Mouse (Mus musculus): ENCODE measurements around the gene F3. TPM values are rescaled to one million over a fixed set of nuclear protein-coding genes. Genes with fewer than 3 reads are reported as not detected.

Gene F3
- total and polyA plus RNA-seq, 3 experiments: not detected

DNA sequence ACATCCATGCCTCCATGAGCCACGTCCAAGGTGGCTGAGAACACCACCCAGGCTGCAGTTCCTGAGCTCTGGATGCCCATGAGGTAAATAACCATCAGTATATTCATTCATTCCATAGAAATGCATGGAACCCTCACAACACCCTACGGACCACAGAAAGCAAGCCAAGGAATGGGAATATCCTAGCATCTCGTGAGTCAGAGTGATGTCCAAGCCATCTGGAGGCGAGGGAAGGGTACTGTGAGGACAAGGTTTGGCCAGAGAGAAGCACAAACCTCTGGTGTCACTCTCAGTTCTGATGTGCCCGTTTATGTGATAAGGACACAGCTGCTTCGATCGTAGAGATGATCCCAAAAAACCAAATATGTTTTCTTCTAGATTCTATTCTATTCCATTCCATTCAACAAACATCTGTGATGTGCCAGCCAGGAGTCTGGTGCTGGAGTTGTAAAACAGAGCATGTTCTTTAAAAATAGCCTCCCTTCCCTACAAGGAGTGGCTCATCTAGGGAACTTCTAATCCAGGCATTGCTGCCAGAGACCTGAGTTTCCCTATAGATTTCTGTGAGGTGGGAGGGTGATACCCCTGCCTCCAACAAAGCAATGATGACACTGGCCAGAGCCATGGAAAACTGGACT, 12.3 kb upstream of the F3 start:
- H3K4me1 ChIP-seq (ENCODE audit: control insufficient read depth in 1 of 2, insufficient read depth in 2 of 2, low read length in 2 of 2): no peaks in the 10 kb centered on the region
- no peak overlapping the region for H3K9ac ChIP-seq (ENCODE audit: control insufficient read depth, low read depth, low read length, poor library complexity, severe bottlenecking)
- no peaks in the 10 kb centered on the region for H3K79me2 ChIP-seq (ENCODE audit: control insufficient read depth, insufficient read depth, low read length, poor library complexity)
- DNase-seq (ENCODE audit: low read depth, low spot score): no peak
- peaks cover 4 to 12% of the 10 kb centered on the region in 2 experiments; a peak in 3 of 4 replicates for H3K27me3 ChIP-seq (ENCODE audit: control insufficient read depth in 1 of 2, insufficient read depth in 2 of 2, low read length in 2 of 2)
- H3K4me3 ChIP-seq (ENCODE audit: control insufficient read depth in 1 of 2, insufficient read depth in 1 of 2, low read depth in 2 of 2, low read length in 2 of 2): no peak overlapping the region
- no peaks in the 10 kb centered on the region for H3K36me3 ChIP-seq (ENCODE audit: control insufficient read depth in 1 of 2, insufficient read depth in 2 of 2, low read length in 2 of 2)
- TF ChIP-seq ETS1 (IDR thresholded peaks at IDR 0.05; ENCODE audit: low read depth, low read length) (no peak), MAX (IDR thresholded peaks at IDR 0.05; ENCODE audit: low read length) (no peak), CTCF (IDR thresholded peaks at IDR 0.05 in 2 of 3, conservative IDR thresholded peaks at IDR 0.05 in 1 of 3; ENCODE audit: control insufficient read depth in 1 of 3, insufficient read depth in 1 of 3, low read depth in 2 of 3, low read length in 3 of 3, poor library complexity in 1 of 3, severe bottlenecking in 1 of 3) (no peak), E2F4 (IDR thresholded peaks at IDR 0.05; ENCODE audit: borderline replicate concordance, low read depth, low read length) (no peak), NELFE (IDR thresholded peaks at IDR 0.05; ENCODE audit: low read depth, low read length) (no peak), CHD2 (IDR thresholded peaks at IDR 0.05; ENCODE audit: low read length) (no peak), POLR2A (IDR thresholded peaks at IDR 0.05; ENCODE audit: control insufficient read depth in 1 of 2, insufficient read depth in 1 of 2, low read depth in 1 of 2, low read length in 2 of 2, poor library complexity in 1 of 2) (no peak), KAT2A (conservative IDR thresholded peaks at IDR 0.05; ENCODE audit: low read depth, low read length) (no peak), NRF1 (IDR thresholded peaks at IDR 0.05; ENCODE audit: insufficient read depth, low read depth, low read length, poor library complexity, severe bottlenecking) (no peak), MAFK (IDR thresholded peaks at IDR 0.05; ENCODE audit: borderline replicate concordance, low read depth, low read length) (no peak), POLR2AphosphoS5 (IDR thresholded peaks at IDR 0.05; ENCODE audit: borderline replicate concordance, low read depth, low read length) (no peak), USF2 (IDR thresholded peaks at IDR 0.05; ENCODE audit: borderline replicate concordance in 1 of 2, insufficient read depth in 1 of 2, low read depth in 1 of 2, low read length in 2 of 2) (no peak), ZC3H11A (IDR thresholded peaks at IDR 0.05; ENCODE audit: low read depth, low read length) (no peak), MAZ (IDR thresholded peaks at IDR 0.05; ENCODE audit: low read depth, low read length) (no peak), UBTF (IDR thresholded peaks at IDR 0.05; ENCODE audit: borderline replicate concordance, insufficient read depth, low read depth, low read length) (no peak), POLR2AphosphoS2 (IDR thresholded peaks at IDR 0.05; ENCODE audit: low read length) (no peak)
- no peaks in the 10 kb centered on the region for H3K9me3 ChIP-seq (replicated peaks; ENCODE audit: insufficient read depth, low read length)
- H3K27ac ChIP-seq (ENCODE audit: control insufficient read depth, low read depth, low read length): no peak overlapping the region

DNA sequence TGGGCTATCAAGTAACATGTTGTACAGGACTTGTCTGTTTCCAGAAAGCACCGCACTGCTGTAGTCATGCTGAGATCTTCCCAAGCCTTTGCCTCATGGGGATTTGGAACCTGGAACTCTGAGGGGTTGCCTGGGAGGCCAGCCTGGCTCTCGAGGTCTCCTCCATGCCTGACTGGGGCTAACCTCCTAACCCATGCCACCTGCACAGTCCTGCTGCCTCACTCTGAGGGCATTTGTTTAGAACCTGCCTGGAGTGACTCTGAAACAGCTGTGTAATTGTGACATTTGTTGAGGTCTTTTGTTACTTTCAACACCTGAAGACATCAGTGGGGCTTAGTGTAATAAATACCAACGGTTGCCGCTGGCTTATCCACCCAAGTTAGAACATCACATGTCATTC, 11.1 kb upstream of the F3 start:
- Histone ChIP-seq H3K9ac (ENCODE audit: control insufficient read depth, low read depth, low read length, poor library complexity, severe bottlenecking) (no peak overlapping the region), H3K4me1 (ENCODE audit: control insufficient read depth in 1 of 2, insufficient read depth in 2 of 2, low read length in 2 of 2) (no peaks in the 10 kb centered on the region), H3K4me3 (ENCODE audit: control insufficient read depth in 1 of 2, insufficient read depth in 1 of 2, low read depth in 2 of 2, low read length in 2 of 2) (no peak overlapping the region), H3K27me3 (ENCODE audit: control insufficient read depth in 1 of 2, insufficient read depth in 2 of 2, low read length in 2 of 2) (peaks cover 4 to 12% of the 10 kb centered on the region in 2 experiments; a peak in 3 of 4 replicates), H3K27ac (ENCODE audit: control insufficient read depth, low read depth, low read length) (no peak overlapping the region), H3K9me3 (replicated peaks; ENCODE audit: insufficient read depth, low read length) (no peaks in the 10 kb centered on the region), H3K79me2 (ENCODE audit: control insufficient read depth, insufficient read depth, low read length, poor library complexity) (no peaks in the 10 kb centered on the region), H3K36me3 (ENCODE audit: control insufficient read depth in 1 of 2, insufficient read depth in 2 of 2, low read length in 2 of 2) (no peaks in the 10 kb centered on the region)
- DNase-seq (ENCODE audit: low read depth, low spot score): no peak
- no peak for TF ChIP-seq E2F4 (IDR thresholded peaks at IDR 0.05; ENCODE audit: borderline replicate concordance, low read depth, low read length)
- no peak for TF ChIP-seq CHD1 (IDR thresholded peaks at IDR 0.05; ENCODE audit: low read depth, low read length)
- TF ChIP-seq KAT2A (conservative IDR thresholded peaks at IDR 0.05; ENCODE audit: low read depth, low read length): no peak
- TF ChIP-seq CHD2 (IDR thresholded peaks at IDR 0.05; ENCODE audit: low read length): no peak
- TF ChIP-seq ZNF384 (IDR thresholded peaks at IDR 0.05; ENCODE audit: low read depth, low read length): no peak
- TF ChIP-seq EP300 (IDR thresholded peaks at IDR 0.05; ENCODE audit: low read depth in 1 of 2, low read length in 2 of 2): no peak
- TF ChIP-seq GABPA (IDR thresholded peaks at IDR 0.05; ENCODE audit: low read depth, low read length): no peak
- no peak for TF ChIP-seq MAX (IDR thresholded peaks at IDR 0.05; ENCODE audit: low read length)
- TF ChIP-seq GATA1 (IDR thresholded peaks at IDR 0.05; ENCODE audit: low read depth, low read length): no peak
- TF ChIP-seq TBP (IDR thresholded peaks at IDR 0.05; ENCODE audit: low read depth, low read length): no peak
- TF ChIP-seq MYC (IDR thresholded peaks at IDR 0.05; ENCODE audit: low read depth, low read length): no peak
- TF ChIP-seq ELF1 (IDR thresholded peaks at IDR 0.05; ENCODE audit: low read depth, low read length): no peak
- no peak for TF ChIP-seq RCOR1 (IDR thresholded peaks at IDR 0.05; ENCODE audit: low read depth, low read length)
- TF ChIP-seq MEF2A (IDR thresholded peaks at IDR 0.05; ENCODE audit: extremely low read depth, insufficient replicate concordance, low read depth, low read length, poor library complexity, severe bottlenecking): no peak
- no peak for TF ChIP-seq TCF12 (IDR thresholded peaks at IDR 0.05; ENCODE audit: low read depth, low read length)
- no peak for TF ChIP-seq ZMIZ1 (IDR thresholded peaks at IDR 0.05; ENCODE audit: low read depth, low read length)

All from MEL (cell line).